Mouse (Mus musculus) liver, embryonic 14.5 days (tissue): ENCODE measurements at regions not wholly inside any gene's neighbourhood (a gene's known extent, or its start where the extent isn't known, plus 50 kb on each side); places are given as distances from the start of the nearest gene placed in this dataset.

Source experiments
- CTCF ChIP-seq: IDR thresholded peaks from 2 replicates; pipeline ENCODE4 v1.5.1; 2016; ENCODE audit warnings: antibody characterized with exemption, low read depth, control low read depth
- EP300 ChIP-seq: IDR thresholded peaks from 2 replicates; pipeline ENCODE4 v1.6.1; 2016; ENCODE audit warnings: antibody characterized with exemption, low read depth

- TF ChIP-seq CTCF (no peak), EP300 (no peak)
Observed at GRCm38 (mm10) chr1:13977207-13977606, 2115.9 kb downstream of the 4930444P10Rik start.
